Mouse (Mus musculus): ENCODE results near the gene Slc5a3. TPM values are rescaled to one million over a fixed set of nuclear protein-coding genes. Genes with fewer than 3 reads are reported as not detected.

Slc5a3 gene
- polyA plus RNA-seq, 1 experiment from 2014 or later, result 5.7 TPM

DNA sequence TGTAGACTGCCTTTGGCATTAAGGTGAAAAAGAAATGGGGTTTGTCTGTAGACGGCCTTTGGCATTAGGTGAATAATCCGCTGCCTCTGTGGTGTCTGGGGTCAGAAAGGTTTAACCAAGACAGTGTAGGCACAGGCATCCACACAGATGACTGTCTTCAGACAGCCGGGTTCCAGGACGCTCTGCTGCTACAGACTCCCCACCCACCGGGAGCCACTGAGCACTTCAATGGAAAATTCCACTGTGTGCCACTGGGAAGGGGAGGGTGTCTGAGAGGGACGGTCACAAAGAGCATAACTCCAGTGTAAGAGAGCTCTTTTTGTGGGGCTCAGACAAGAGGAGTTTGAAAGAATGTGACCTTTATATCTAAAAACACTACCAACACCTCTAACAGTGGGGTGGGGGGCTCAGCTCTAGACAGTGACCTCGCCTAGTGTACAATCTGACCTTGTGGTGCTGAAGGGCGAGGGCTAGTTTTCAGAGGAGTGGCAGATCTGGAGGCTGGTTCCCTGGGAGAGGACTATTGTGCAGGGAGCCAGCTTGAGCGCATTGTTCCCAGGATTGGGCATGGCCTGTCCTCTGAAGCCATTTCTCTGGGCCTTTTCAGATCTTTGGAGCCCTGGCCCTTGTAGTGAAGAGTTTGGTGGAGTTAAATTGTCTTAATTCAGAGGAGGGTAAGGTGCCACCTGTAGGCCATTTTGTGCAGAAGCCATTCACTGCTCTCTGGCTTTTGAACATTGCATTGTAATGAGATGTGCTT, 45.6 kb downstream of the Slc5a3 start:
- H3K27me3 ChIP-seq (ENCODE audit: control insufficient read depth, insufficient read depth, low read length), result no peaks in the 10 kb centered on the region
- no peak overlapping the region for H3K9ac ChIP-seq (ENCODE audit: low read depth, low read length)
- peak overlapping the region; percentile 78 for H3K27ac ChIP-seq (ENCODE audit: low read depth, low read length)
- WGBS (ENCODE audit: insufficient replicate concordance), result 36% methylated on average over 9 of the region's 9 CpGs
- peak; percentile 77; the same call in 1 of the 2 replicates for ATAC-seq (replicated peaks; ENCODE audit: insufficient number of reproducible peaks, low FRiP score, low TSS enrichment)
- H3K4me1 ChIP-seq (ENCODE audit: control insufficient read depth, insufficient read depth, low read length), result peaks cover 9% of the 10 kb centered on the region; the same call in 1 of the 2 replicates
- no peaks in the 10 kb centered on the region for H3K36me3 ChIP-seq (ENCODE audit: control insufficient read depth, insufficient read depth, low read length)
- H3K4me3 ChIP-seq (ENCODE audit: low read depth, low read length), result no peak overlapping the region
- no peak overlapping the region for H3K4me2 ChIP-seq
- H3K9me3 ChIP-seq (replicated peaks; ENCODE audit: control insufficient read depth, low read length), result no peaks in the 10 kb centered on the region

DNA sequence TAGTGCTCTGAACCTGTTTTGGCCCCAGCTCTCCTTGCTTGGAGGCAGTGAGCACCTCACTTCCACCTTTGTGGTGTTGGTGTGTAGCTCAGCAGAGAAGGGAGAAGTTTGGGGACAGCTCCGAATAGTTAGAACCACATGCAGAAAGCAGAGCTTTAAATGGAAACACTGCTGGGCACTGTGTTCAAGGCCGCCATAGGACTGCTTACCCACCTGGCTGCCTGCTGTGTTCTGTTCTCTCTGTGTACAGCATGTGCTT, 46.1 kb downstream of the Slc5a3 start:
- Histone ChIP-seq H3K9me3 (replicated peaks; ENCODE audit: control insufficient read depth, low read length) (no peaks in the 10 kb centered on the region), H3K4me1 (ENCODE audit: control insufficient read depth, insufficient read depth, low read length) (peaks cover 9% of the 10 kb centered on the region; the same call in 1 of the 2 replicates), H3K4me2 (no peak overlapping the region), H3K4me3 (ENCODE audit: low read depth, low read length) (no peak overlapping the region), H3K36me3 (ENCODE audit: control insufficient read depth, insufficient read depth, low read length) (no peaks in the 10 kb centered on the region), H3K27me3 (ENCODE audit: control insufficient read depth, insufficient read depth, low read length) (no peaks in the 10 kb centered on the region), H3K27ac (ENCODE audit: low read depth, low read length) (peak overlapping the region; percentile 78), H3K9ac (ENCODE audit: low read depth, low read length) (no peak overlapping the region)
- WGBS (ENCODE audit: insufficient replicate concordance), result 77% methylated on average over 2 of the region's 2 CpGs
- no peak for ATAC-seq (replicated peaks; ENCODE audit: insufficient number of reproducible peaks, low FRiP score, low TSS enrichment)

DNA sequence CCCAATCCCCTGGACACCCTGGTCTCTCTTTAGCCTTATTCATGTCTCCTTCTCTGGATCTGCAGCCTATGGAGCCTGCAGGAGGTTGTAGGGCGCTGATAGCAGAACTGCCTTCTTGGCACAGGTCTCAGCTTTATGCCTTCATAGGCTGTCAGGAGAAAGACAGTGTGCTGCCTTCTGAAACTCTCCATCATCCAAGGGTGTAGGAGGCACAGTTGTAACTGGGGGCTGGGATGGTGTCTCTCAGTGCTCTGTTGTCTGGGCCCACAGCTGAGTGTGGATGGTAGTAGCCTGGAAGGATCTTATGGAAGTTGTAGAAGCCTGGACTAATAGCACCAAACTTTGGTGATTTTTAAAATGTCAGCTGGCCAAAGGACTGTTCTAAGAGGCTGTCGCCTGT, 46.8 kb downstream of the Slc5a3 start:
- Histone ChIP-seq H3K27ac (ENCODE audit: low read depth, low read length) (no peak overlapping the region), H3K4me1 (ENCODE audit: control insufficient read depth, insufficient read depth, low read length) (peaks cover 9% of the 10 kb centered on the region; the same call in 1 of the 2 replicates), H3K4me2 (no peak overlapping the region), H3K4me3 (ENCODE audit: low read depth, low read length) (no peak overlapping the region), H3K36me3 (ENCODE audit: control insufficient read depth, insufficient read depth, low read length) (no peaks in the 10 kb centered on the region), H3K9me3 (replicated peaks; ENCODE audit: control insufficient read depth, low read length) (no peaks in the 10 kb centered on the region), H3K27me3 (ENCODE audit: control insufficient read depth, insufficient read depth, low read length) (no peaks in the 10 kb centered on the region), H3K9ac (ENCODE audit: low read depth, low read length) (no peak overlapping the region)
- WGBS (ENCODE audit: insufficient replicate concordance), result 92% methylated on average over 2 of the region's 2 CpGs
- ATAC-seq (replicated peaks; ENCODE audit: insufficient number of reproducible peaks, low FRiP score, low TSS enrichment), result no peak

DNA sequence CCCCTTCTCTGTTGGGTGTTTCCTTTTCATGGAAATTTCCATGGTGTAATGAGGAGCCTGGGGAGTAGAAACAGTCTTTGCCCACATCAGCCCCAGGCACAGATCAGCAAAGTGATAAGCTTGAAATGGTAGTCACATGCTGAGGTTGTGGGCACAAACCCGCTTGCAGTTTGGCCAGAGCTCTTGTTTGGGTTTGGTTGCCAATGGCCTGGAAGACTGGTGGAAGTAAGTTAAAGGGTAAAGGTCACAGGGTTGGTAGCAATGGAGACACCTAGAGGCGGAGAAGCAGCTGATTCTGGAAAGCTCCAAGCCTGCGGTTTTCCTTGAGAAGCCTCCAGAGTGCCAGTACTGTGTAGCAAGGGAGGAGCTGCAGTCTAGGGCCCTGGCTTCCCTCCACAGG, 47.5 kb downstream of the Slc5a3 start:
- Histone ChIP-seq H3K27me3 (ENCODE audit: control insufficient read depth, insufficient read depth, low read length) (no peaks in the 10 kb centered on the region), H3K36me3 (ENCODE audit: control insufficient read depth, insufficient read depth, low read length) (no peaks in the 10 kb centered on the region), H3K9ac (ENCODE audit: low read depth, low read length) (no peak overlapping the region), H3K9me3 (replicated peaks; ENCODE audit: control insufficient read depth, low read length) (no peaks in the 10 kb centered on the region), H3K27ac (ENCODE audit: low read depth, low read length) (no peak overlapping the region), H3K4me1 (ENCODE audit: control insufficient read depth, insufficient read depth, low read length) (peaks cover 9% of the 10 kb centered on the region; the same call in 1 of the 2 replicates), H3K4me3 (ENCODE audit: low read depth, low read length) (no peak overlapping the region), H3K4me2 (no peak overlapping the region)
- 78% methylated on average over 3 of the region's 3 CpGs for WGBS (ENCODE audit: insufficient replicate concordance)
- ATAC-seq (replicated peaks; ENCODE audit: insufficient number of reproducible peaks, low FRiP score, low TSS enrichment), result no peak

DNA sequence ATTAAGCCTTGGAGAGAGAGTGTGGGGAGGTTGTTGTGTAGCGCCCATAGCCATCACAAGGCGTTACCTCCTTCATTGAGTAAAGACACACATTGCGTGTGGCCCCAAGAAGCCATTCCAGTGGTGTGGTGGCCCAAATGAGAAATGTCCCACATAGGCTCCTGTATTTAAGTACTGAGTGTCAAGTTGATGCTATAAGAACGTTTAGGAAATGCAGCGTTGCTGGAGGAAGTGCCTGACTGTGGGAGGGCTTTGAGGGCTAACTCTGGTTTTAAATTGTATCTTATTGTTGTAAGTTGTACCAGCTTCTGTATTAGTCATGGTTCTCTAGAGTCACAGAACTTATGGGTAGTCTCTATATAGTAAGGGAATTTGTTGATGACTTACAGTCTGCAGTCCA, 49.2 kb downstream of the Slc5a3 start:
- 91% methylated on average over 5 of the region's 5 CpGs for WGBS (ENCODE audit: insufficient replicate concordance)
- Histone ChIP-seq H3K4me1 (ENCODE audit: control insufficient read depth, insufficient read depth, low read length) (peaks cover 9% of the 10 kb centered on the region; the same call in 1 of the 2 replicates), H3K4me2 (no peak overlapping the region), H3K9ac (ENCODE audit: low read depth, low read length) (no peak overlapping the region), H3K4me3 (ENCODE audit: low read depth, low read length) (no peak overlapping the region), H3K27ac (ENCODE audit: low read depth, low read length) (no peak overlapping the region), H3K27me3 (ENCODE audit: control insufficient read depth, insufficient read depth, low read length) (no peaks in the 10 kb centered on the region), H3K36me3 (ENCODE audit: control insufficient read depth, insufficient read depth, low read length) (no peaks in the 10 kb centered on the region), H3K9me3 (replicated peaks; ENCODE audit: control insufficient read depth, low read length) (no peaks in the 10 kb centered on the region)
- ATAC-seq (replicated peaks; ENCODE audit: insufficient number of reproducible peaks, low FRiP score, low TSS enrichment), result no peak

DNA sequence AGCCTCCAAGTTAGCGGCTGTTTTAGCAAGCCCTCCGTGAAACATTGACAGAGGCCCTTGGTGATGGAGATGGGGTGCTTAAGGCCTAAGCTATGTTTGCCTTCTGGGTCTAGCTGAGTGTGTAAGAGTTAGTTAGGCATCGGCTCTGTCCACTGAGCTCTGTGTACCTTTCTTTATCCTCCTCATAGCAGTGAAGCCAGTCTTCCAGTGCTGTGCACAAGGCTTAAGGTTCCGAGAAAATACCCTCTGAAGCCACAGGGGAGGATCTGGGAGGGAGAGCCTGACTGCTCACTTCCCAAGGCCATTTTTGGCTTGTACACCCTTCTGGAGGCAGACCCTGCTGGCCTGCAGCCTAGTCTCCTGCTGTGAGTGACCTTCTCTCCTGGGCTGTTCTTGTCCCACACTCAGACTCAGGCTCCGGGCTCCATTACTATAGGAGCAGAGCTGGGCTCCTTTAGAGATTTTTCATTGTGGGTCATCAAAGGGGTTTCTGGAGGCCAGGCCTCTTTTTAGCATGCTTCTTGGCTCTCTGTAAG, 56.7 kb downstream of the Slc5a3 start:
- no peaks in the 10 kb centered on the region for H3K9me3 ChIP-seq (replicated peaks; ENCODE audit: control insufficient read depth, low read length)
- H3K27me3 ChIP-seq (ENCODE audit: control insufficient read depth, insufficient read depth, low read length), result no peaks in the 10 kb centered on the region
- WGBS (ENCODE audit: insufficient replicate concordance), result 82% methylated on average over 5 of the region's 5 CpGs
- no peak for ATAC-seq (replicated peaks; ENCODE audit: insufficient number of reproducible peaks, low FRiP score, low TSS enrichment)
- no peak overlapping the region for H3K4me3 ChIP-seq (ENCODE audit: low read depth, low read length)
- H3K9ac ChIP-seq (ENCODE audit: low read depth, low read length), result no peak overlapping the region
- H3K4me2 ChIP-seq, result no peak overlapping the region
- no peak overlapping the region for H3K27ac ChIP-seq (ENCODE audit: low read depth, low read length)
- peaks cover 18% of the 10 kb centered on the region for H3K4me1 ChIP-seq (ENCODE audit: control insufficient read depth, insufficient read depth, low read length)
- peaks cover 3% of the 10 kb centered on the region; the same call in 1 of the 2 replicates for H3K36me3 ChIP-seq (ENCODE audit: control insufficient read depth, insufficient read depth, low read length)

DNA sequence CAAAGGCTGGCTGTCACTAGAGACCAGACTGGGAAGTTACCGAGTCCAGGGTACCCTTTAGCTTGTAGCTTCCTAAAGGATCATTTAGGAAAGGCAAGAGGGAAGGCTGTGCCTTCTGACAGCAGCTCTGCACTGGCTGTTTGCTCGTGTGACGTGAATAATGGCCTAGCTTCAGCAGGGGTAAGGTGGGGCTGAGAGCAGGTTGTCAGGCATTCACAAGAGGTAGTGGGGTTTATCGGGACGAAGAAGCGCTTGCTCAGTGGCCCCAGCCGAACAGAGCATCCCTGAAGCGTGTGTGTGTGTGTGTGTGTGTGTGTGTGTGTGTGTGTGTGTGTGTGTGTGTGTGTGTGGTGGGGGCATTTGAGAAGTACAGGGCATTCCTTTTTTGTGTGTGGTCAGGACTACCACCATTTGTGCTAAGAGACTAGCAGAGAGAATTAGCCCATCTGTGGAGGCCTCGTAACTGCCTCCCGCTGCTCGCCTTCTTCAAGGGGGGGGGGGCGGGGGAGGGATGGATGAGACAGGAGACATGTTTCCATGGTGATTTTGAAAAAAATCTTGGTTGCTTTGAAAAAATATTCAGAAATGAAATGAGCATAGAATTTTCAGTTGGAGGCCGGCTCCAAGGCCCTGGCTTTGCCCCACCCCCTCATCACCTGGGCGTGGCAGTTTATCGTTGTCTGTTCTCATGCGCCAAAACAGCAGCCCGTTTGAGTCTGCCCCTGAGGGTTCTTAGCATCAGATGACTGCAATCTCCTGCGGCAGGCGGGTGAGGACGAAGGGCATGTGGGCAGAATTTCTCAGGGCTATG, 57.7 kb downstream of the Slc5a3 start:
- Histone ChIP-seq H3K4me1 (ENCODE audit: control insufficient read depth, insufficient read depth, low read length) (peaks cover 18% of the 10 kb centered on the region), H3K9ac (ENCODE audit: low read depth, low read length) (no peak overlapping the region), H3K4me3 (ENCODE audit: low read depth, low read length) (no peak overlapping the region), H3K9me3 (replicated peaks; ENCODE audit: control insufficient read depth, low read length) (no peaks in the 10 kb centered on the region), H3K27ac (ENCODE audit: low read depth, low read length) (no peak overlapping the region), H3K36me3 (ENCODE audit: control insufficient read depth, insufficient read depth, low read length) (peaks cover 3% of the 10 kb centered on the region; the same call in 1 of the 2 replicates), H3K4me2 (peak overlapping the region; percentile 31), H3K27me3 (ENCODE audit: control insufficient read depth, insufficient read depth, low read length) (no peaks in the 10 kb centered on the region)
- 43% methylated on average over 20 of the region's 20 CpGs for whole genome bisulfite sequencing (ENCODE audit: insufficient replicate concordance)
- no peak for ATAC-seq (replicated peaks; ENCODE audit: insufficient number of reproducible peaks, low FRiP score, low TSS enrichment)

DNA sequence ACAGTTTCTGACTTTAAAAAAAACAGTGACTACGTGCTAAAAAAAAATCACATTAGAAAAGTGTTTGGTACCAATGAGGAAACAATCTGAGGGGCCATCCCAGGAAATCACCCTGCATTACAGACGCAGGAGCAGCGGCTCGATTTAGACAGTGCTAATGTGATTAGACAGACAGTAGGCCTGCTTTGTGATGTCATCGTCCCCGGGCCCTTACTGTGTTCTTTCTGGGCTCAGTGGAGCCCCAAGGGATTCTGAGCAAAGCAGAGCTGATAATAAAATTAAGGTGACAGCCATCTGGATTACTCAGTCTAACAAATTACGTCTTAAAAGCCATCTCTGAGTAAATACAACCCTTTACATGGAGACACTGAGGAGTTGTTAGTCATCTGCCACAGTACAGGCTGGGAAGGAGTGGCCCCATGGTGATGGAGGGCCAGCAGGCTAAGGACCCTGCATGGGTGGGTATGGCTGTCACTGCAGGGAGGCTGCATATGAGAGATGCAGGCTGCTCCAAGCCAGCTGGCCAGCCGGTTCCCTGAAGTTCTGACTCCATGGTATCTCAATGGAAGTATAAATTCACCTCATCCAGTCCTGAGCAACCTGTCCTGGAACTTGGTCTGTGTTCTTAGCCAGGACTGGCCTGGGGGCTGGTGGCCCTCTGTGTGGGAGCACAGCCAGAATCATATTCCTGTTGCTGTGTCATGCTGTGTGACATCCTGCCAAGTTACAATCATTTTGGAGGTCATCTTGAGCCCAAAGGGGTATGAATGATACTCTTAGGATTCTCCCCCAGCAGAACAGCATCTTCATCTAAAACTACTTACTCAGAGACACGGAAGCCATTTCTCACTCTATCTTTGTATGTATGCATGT, 59.5 kb downstream of the Slc5a3 start:
- H3K27me3 ChIP-seq (ENCODE audit: control insufficient read depth, insufficient read depth, low read length), result no peaks in the 10 kb centered on the region
- H3K9ac ChIP-seq (ENCODE audit: low read depth, low read length), result no peak overlapping the region
- H3K9me3 ChIP-seq (replicated peaks; ENCODE audit: control insufficient read depth, low read length), result no peaks in the 10 kb centered on the region
- peaks cover 3% of the 10 kb centered on the region; the same call in 1 of the 2 replicates for H3K36me3 ChIP-seq (ENCODE audit: control insufficient read depth, insufficient read depth, low read length)
- peaks cover 18% of the 10 kb centered on the region for H3K4me1 ChIP-seq (ENCODE audit: control insufficient read depth, insufficient read depth, low read length)
- no peak overlapping the region for H3K4me2 ChIP-seq
- WGBS (ENCODE audit: insufficient replicate concordance), result 62% methylated on average over 9 of the region's 9 CpGs
- no peak for ATAC-seq (replicated peaks; ENCODE audit: insufficient number of reproducible peaks, low FRiP score, low TSS enrichment)
- no peak overlapping the region for H3K4me3 ChIP-seq (ENCODE audit: low read depth, low read length)
- H3K27ac ChIP-seq (ENCODE audit: low read depth, low read length), result no peak overlapping the region

Data from heart, embryonic 11.5 days (tissue).